Mouse (Mus musculus): ENCODE data around the gene Catip.

Catip gene

GRCm38 (mm10) chr1:74383385-74383784 is 21.5 kb downstream of the Catip start:
- no peak for DNase-seq (ENCODE audit: low read depth, low spot score)

DNA sequence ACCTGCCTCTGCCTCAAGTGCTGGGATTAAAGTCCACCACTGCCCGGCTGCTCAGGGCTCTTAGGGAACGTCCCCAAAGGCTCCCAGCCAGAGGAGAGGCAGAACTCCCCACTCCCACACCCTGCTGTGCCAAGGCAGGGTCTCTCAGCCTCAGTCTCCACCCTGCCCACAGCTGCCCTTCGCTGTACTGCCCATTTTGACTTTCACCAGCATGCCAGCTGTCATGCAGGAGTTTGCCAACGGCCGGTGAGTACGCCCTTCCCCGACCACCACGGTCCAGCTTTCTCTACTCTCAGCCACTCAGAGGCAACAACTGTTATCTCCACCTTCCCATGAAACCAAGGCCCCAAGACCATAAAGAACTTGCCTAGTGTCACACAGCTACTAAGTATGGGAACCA is 22.6 kb downstream of the Catip start:
- DNase-seq (ENCODE audit: low read depth, low spot score): no peak

GRCm38 (mm10) chr1:74385064-74385463 is 23.2 kb downstream of the Catip start:
- no peak for DNase-seq (ENCODE audit: low read depth, low spot score)

GRCm38 (mm10) chr1:74385531-74385930 is 23.6 kb downstream of the Catip start:
- no peak for DNase-seq (ENCODE audit: low read depth, low spot score)

DNA sequence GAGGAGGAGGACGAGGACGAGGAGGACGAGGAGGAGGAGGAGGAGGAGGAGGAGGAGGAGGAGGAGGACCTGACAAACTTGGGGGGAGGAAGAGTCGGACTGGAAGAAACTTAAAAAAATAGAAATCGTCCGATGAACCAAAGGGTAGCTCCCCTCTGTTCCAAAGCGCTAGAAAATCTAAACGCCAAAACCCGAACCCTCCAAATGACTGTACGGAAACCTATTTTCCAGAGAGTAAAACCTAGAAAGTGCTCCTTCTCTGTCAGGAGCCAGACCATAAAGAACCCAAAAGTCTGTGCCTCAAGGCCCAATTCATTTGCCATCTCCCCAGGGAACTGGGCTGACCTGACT is 24.4 kb downstream of the Catip start:
- no peak for DNase-seq (ENCODE audit: low read depth, low spot score)

GRCm38 (mm10) chr1:74386714-74387385 is 24.9 kb downstream of the Catip start:
- peak; percentile 96 for DNase-seq (ENCODE audit: low read depth, low spot score)

DNA sequence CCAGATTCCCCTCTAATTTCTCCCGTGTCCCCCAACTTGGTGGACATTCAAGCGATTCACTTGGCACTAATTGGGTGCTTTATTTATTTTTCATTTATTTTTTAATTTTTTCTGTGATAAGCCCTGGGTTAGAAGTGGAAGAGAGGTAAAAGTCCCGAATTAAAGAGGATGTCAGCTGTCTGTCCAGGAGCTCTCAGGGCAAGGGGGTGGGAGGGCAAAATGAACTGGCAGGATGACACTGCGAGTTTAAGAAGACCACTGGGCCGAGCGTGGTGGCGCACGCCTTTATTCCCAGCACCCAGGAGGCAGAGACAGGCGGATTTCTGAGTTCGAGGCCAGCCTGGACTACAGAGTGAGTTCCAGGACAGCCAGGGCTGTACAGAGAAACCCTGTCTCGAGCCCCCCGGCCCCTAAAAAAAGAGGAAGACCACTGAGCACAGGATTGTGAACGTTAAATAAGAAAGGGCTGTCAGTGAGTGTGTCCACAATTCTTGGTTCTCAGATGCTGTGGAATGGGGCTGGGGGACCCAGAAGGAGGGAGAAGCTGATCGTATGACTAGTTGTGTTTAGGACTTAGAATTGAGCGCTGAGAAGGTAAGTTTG is 25.6 kb downstream of the Catip start:
- no peak for DNase-seq (ENCODE audit: low read depth, low spot score)

DNA sequence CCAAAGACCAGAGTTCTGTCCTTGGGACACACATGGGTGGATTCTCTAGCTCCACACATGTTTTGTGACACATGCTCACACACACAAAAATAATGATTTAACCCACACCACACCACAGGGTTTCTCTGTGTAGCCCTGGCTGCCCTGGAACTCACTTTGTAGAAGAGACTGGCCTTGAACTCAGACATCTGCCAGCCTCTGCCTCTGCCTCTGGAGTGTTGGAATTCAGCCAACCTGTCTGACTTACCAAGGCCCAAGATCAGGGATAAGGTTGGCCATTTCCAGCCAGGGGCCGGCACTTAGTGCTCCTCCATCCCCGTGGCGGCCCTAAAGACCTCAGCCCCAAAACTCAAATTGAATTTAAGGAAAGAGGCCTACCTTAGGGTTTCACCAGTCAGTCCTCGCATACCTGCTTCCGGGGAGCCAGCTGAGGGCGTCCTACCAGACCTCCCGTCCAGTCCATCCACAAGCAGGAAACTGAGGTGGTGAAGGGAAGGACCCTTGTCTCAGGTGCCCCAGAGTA is 26.6 kb downstream of the Catip start:
- DNase-seq (ENCODE audit: low read depth, low spot score): no peak

DNA sequence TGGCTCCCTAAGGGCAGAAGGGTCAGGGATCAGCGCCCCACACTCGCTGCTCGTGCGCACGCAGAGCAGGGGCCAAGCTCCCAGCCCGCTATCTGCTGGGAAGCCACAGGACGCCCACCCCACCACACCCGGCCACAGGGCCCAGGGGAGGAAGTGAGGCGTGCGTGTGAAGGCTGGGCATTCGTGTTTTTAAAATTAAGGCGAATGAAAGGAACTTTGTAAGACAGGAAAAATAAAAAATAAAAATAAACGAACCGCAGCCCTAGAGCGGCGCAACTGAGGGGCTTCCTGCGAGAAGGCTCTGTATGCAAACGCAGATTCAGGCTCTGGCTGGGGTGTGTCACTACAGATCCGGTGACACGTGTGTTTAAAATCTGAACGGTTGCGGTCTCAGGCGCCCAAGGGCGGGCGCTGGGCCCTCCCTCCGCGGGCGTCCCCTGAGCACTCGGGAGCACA is 28.0 kb downstream of the Catip start:
- DNase-seq (ENCODE audit: low read depth, low spot score): no peak

DNA sequence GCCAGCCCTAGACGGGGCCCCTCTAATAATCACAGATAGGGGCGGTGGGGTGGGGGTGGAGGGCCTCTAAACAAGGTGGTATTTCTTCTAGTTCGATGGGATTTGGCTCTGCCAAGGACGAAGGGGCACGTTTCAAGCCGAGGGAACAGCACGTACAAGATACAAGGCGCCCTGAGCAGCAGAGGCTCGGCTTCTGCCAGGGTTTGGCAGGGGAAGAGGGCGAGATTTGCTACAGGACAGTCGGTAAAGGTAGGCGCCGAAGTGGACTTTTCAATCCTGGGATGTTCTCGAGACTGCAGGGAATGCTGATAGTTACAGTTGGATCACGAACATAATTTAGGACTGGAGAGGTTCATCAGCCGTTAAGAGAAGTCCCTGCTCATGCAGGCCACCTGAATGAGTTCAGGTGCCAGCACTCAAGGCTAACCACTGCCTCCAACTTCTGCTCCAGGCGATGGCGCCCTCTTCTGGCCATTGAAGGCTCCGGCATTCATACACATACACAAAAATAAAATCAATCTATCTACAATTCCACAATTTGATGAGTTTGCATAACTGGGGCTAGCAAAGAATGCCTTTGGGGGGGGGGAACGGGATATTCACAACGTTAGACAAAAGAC is 28.5 kb downstream of the Catip start:
- DNase-seq (ENCODE audit: low read depth, low spot score): peak; percentile 75

DNA sequence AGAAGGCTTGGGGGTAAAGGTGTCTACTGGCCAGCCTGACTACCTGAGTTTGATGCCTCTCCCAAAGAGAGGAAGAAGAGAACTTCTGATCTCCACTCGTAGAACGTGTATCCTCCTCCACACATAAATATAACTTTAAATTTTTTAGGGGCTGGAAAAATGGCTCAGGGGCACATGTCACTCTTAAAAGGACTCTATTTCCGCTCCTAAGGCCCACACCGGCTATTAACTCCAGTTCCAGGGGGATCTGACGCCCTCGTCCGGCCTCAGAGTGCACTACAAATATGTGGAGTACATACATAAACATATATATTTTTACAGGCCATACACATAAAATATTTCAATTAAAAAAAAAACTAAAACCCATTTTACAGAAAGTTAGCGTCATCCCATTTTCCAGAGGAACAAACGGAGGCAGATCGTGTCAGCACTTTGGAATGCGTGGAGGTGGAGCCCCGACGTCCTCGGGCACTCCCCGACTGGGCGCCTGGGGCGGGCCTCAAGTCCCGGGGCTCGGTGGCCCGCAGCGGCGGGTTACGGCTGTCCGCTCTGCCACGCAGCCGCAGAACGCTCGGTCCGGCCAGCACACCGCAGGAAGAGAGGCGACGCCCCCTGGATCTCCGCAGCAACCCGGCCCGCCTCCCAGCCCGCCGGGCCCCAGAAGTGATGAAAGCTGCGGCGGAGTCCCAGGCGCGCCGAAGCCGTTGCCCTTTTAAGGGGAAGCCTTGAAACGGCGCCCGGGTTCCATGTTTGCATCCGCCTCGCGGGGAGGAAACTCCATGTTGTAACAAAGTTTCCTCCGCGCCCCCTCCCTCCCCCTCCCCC is 29.2 kb downstream of the Catip start, which contains the start of gene Ctdsp1:
Gene Ctdsp1, plus strand, starts transcription at position 586 of the 825 bp plus-strand sequence.
- peak; percentile 95 for DNase-seq (ENCODE audit: low read depth, low spot score)

DNA sequence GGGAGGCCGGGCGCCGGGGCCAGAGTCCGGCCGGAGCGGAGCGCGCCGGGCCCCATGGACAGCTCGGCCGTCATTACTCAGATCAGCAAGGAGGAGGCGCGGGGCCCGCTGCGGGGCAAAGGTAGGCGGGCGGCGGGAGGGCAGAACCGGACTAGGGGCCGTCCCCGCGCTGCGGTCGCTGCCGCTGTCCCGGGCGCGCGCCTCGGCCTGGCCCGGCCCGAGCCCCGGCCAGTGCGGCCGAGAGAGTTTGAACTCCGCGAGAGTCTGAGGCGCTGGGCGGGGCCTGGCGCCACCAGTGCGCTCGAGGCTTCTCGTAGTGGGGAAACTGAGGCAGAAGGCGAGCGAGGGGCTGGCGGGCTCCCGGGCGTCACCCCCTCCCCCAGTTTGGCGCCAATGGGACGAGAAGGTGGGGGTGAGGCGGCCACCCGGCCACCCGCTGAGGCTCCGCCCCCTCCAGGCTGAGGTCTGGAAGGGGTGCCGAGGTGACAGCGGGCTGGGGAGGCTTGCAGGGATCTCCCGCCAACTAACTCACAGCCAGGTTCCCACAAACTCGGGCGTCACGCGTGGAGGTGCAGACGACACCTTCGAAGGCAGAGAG is 30.0 kb downstream of the Catip start:
- peak; percentile 50 for DNase-seq (ENCODE audit: low read depth, low spot score)

DNA sequence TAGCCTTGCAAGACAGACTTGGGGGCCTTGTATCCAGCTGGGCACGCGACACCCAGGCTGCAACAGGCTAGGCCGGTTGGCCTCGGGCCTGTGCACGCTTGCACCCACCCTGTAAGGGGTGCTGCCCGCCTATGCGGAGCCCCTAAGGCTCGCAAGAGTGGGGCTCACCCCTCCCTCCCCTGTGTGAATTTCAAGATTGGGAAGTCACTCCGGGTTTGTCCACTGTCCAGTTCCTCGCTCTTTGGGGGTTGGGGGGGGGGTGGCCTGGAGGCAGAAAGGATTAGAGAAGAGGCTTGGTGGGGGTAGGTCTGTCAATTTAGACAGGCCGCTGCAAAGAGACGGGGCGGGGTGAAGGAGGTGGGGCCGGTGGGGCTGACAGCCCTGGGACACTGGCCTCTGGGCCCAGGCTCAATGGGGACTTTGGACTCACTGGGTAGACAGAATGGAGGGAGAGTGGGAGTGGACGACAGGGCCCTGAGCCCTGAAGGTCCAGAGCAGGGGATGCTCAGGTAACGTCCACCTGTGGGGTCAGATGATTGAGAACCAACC is 30.6 kb downstream of the Catip start:
- no peak for DNase-seq (ENCODE audit: low read depth, low spot score)

DNA sequence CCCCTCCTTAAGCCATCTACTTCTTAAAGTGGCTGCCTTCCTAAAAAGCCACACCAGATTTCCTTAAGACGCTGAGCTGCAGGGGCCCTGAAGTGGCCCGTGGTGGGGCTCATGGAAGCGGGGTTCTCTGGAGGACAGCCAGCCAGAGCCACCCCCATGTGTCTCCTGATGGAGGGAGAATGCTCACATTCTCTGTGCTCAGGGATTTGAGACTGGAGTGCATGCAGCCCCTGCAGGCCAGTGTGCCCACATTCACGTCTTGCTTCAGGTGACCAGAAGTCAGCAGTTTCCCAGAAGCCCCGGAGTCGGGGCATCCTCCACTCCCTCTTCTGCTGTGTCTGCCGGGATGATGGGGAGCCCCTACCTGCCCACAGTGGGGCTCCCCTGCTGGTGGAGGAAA is 31.1 kb downstream of the Catip start:
- no peak for DNase-seq (ENCODE audit: low read depth, low spot score)

GRCm38 (mm10) chr1:74393697-74394096 is 31.8 kb downstream of the Catip start:
- DNase-seq (ENCODE audit: low read depth, low spot score): no peak

DNA sequence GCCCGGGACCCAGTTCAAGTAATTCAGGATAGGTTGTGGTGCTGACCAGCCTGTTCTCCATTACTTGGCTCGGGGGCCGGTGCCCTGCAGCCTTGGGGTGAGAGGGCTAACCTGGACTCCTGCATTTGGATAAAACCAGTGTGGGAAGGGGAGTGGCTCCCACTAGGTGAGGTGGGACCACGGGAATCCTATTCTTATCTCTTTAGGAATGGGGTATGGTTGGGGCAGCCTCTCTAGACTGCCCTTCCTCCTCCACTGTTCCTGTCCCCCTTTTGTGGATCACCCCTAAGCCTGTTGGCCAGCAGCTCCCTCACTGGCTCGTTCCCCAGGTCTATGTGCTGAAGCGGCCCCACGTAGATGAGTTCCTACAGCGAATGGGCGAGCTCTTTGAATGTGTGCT is 32.4 kb downstream of the Catip start:
- DNase-seq (ENCODE audit: low read depth, low spot score): no peak

GRCm38 (mm10) chr1:74394858-74395257 is 33.0 kb downstream of the Catip start:
- no peak for DNase-seq (ENCODE audit: low read depth, low spot score)

DNA sequence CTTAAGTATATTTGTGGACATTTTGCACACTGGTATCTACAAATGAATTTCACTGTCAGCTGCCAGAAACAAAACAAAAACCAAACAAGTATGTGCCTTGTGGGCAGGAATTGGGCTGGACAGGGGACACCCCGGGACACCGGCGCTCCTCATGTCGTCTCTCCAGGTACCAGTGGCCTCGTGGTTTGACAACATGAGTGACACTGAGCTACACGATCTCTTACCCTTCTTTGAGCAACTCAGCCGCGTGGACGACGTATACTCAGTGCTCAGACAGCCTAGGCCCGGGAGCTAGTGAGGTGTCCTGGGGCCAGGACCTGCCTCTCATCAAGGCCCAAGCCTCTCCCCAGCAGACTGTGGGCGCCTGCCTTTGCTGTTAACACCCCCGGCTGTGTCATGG is 33.4 kb downstream of the Catip start:
- no peak for DNase-seq (ENCODE audit: low read depth, low spot score)

DNA sequence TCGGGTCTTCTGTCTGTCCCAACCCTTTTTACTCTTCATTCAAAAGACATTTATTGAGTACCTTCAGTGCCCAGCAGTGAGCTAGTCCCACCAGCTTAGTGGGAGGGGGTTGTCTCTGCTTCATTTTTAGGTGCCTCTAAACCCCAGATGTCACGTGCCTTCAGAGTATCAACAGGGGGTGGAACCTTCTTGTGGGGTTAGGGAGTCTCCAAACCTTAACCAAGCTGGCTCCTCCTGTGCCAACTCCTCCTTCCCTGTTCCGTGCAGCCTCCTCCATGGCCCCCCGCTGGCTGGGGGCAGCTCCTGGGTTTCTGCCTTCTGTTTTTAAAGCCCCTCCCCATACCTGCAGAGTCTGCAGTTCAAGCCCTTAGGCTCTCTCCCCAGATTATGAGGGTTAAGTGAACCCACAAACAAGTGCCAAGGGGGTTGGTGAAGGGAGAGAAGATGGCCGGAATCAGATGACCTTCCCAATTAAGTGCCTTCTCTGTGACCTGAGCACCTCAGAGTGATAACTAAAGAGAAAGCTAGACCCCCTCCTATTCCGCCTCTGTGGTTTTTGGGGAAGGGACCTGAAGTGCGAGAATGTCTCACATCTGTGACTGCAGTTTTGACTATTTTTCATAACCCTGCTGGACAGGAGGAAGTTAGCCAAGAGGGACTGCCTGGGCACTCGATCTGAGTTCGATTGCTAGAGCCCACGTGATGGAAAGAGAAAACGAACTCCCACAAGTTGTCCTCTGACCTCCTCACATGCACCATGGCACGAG is 34.7 kb downstream of the Catip start:
- peak; percentile 40 for DNase-seq (ENCODE audit: low read depth, low spot score)

DNA sequence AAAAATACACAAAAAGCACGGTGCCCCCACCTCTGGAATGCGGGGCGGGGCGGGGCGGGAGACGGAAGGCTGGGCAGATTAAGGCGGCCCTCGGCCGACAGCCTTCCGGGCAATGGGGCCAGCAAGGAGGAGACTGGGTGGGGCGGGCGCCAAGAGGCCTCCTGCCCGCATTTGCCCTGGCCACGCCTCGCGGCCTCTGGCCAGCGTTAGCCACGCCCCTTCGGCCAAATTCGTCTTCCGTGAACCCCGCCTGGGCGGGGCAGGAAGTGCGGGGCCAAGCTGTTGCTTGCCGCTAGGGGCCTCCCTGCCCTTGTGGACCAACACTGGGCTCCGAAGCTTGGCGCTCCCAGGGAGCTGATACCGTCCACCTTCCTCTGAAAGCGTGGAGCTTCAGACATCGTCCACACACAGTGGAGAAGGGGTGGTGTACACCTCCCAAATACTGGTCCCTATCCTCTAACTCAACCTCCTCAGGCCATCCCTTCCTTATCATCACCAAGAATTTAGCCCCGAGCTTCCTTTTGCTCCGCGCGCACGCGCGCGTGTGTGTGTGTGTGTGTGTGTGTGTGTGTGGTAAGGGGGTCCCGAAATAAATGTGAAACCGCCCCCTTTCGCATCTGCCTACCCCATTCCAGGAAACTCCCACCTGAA is 35.5 kb downstream of the Catip start:
- DNase-seq (ENCODE audit: low read depth, low spot score): peak; percentile 99

All from mesoderm, embryonic 11.5 days (tissue).